Mouse (Mus musculus) heart, postnatal 0 days (tissue): Measurements from ENCODE around the gene Axin1. TPM values are rescaled to one million over a fixed set of nuclear protein-coding genes. Genes with fewer than 3 reads are reported as not detected.
A peak's percentile ranks its signal among the peaks of the same experiment; 100 is the strongest.
"Not testable (repeated sequence)": the region's sequence is repeated elsewhere in the genome, so short reads cannot be mapped to it uniquely, and the experiment has no call there.

Source experiments
- ATAC-seq: fragments of 200-750 bp; cut with Nextera tagmentation; 2 replicates; pipeline ENCODE4 v1.8.0; 2017; ENCODE audit warnings: low read depth, moderate number of reproducible peaks, moderate library complexity; ENCODE audit not compliant: insufficient read depth
- DNase-seq: peaks from one replicate; pipeline ENCODE4 v3.0.0-alpha.2; 2016; ENCODE audit warnings: low spot score
- H3K27ac ChIP-seq: fragments of 300-500 bp; sonication (generic); 2 replicates; pipeline ENCODE4 v1.5.1; 2014; ENCODE audit warnings: low read depth, mild to moderate bottlenecking
- H3K27me3 ChIP-seq: fragments of 300-500 bp; sonication (generic); 2 replicates; pipeline ENCODE4 v1.6.1; 2014; ENCODE audit warnings: low read length, mixed read lengths; ENCODE audit not compliant: control insufficient read depth, insufficient read depth
- H3K36me3 ChIP-seq: fragments of 300-500 bp; sonication (generic); replicated peaks from 2 replicates; pipeline ENCODE4 v1.6.1; 2014; ENCODE audit warnings: low read length, mixed read lengths; ENCODE audit not compliant: control insufficient read depth, insufficient read depth
- H3K4me1 ChIP-seq: fragments of 300-500 bp; sonication (generic); 2 replicates; pipeline ENCODE4 v1.6.1; 2014; ENCODE audit warnings: antibody characterized with exemption; ENCODE audit not compliant: control insufficient read depth, insufficient read depth
- H3K4me2 ChIP-seq: fragments of 300-500 bp; sonication (generic); 2 replicates; pipeline ENCODE4 v1.6.1; 2014; ENCODE audit warnings: low read depth, mild to moderate bottlenecking, low read length, moderate library complexity
- H3K4me3 ChIP-seq: fragments of 300-500 bp; sonication (generic); 2 replicates; pipeline ENCODE4 v1.5.1; 2014; ENCODE audit warnings: low read depth, low read length
- H3K9ac ChIP-seq: fragments of 300-500 bp; sonication (generic); replicated peaks from 2 replicates; pipeline ENCODE4 v1.6.1; 2014; ENCODE audit warnings: low read depth, low read length, mixed read lengths
- H3K9me3 ChIP-seq: fragments of 300-500 bp; sonication (generic); replicated peaks from 2 replicates; pipeline ENCODE4 v1.6.1; 2016; ENCODE audit warnings: low read length; ENCODE audit not compliant: control insufficient read depth
- CTCF ChIP-seq: IDR thresholded peaks from 2 replicates; pipeline ENCODE4 v1.5.1; 2016; ENCODE audit warnings: antibody characterized with exemption, control low read depth, low read depth
- EP300 ChIP-seq: IDR thresholded peaks from 2 replicates; pipeline ENCODE4 v1.6.1; 2016; ENCODE audit warnings: antibody characterized with exemption, low read depth
- WGBS: fragments of 180-500 bp; shearing (Covaris S2); extraction: QIAGEN DNeasy Blood & Tissue Kit; methylation state at CpG from one replicate; pipeline ENCODE4 v1.1.7; 2014; 5-methylcytosine and 5-hydroxymethylcytosine counted together
- polyA plus RNA-seq: library from polyadenylated mRNA; unstranded; fragments of >200 nt; fragmentation: Nextera tagmentation; extraction: Ambion mirVana; gene quantifications from 2 replicates; pipeline ENCODE4 v1.2.1, GENCODE M21; 2015
- total RNA-seq: library from RNA; depleted of rRNA; stranded (reverse); fragments of >200 nt; gene quantifications from 2 replicates; pipeline ENCODE4 v1.2.3, GENCODE M21; 2014; ENCODE audit warnings: low replicate concordance

The Axin1 gene
- total and polyA plus RNA-seq, 2 experiments from 2014 or later: 4.2 to 21.2 TPM

GRCm38 (mm10) chr17:26111722-26112121, 26.8 kb upstream of the Axin1 start:
- Histone ChIP-seq H3K4me1 (0 out of 2 replicates have a peak, but pooled peaks cover 7% of the 10 kb centered on the region), H3K9ac (no peak overlapping the region), H3K9me3 (no peaks in the 10 kb centered on the region), H3K4me3 (no peak overlapping the region), H3K4me2 (no peak overlapping the region), H3K36me3 (no peaks in the 10 kb centered on the region), H3K27ac (no peak overlapping the region), H3K27me3 (peaks cover 68% of the 10 kb centered on the region)
- 41% methylated on average over 4 of the region's 4 CpGs for WGBS
- DNase-seq: no peak
- no peak for ATAC-seq
- no peak for TF ChIP-seq CTCF
- TF ChIP-seq EP300: no peak

- TF ChIP-seq CTCF: no peak
- no peak for TF ChIP-seq EP300
- Histone ChIP-seq H3K9me3 (no peaks in the 10 kb centered on the region), H3K4me2 (peak overlapping the region; percentile 94), H3K27ac (no peak overlapping the region), H3K4me3 (peak overlapping the region; percentile 54), H3K4me1 (0 out of 2 replicates have a peak, but pooled peaks cover 7% of the 10 kb centered on the region), H3K9ac (no peak overlapping the region), H3K27me3 (peaks cover 77% of the 10 kb centered on the region), H3K36me3 (no peaks in the 10 kb centered on the region)
- DNase-seq: no peak
- ATAC-seq: no peak
- WGBS: 20% methylated on average over 14 of the region's 14 CpGs
These were observed 25.7 kb upstream of the Axin1 start for GRCm38 (mm10) chr17:26112751-26113150.

- Histone ChIP-seq H3K9ac (peak within 1 kb of the TSS; percentile 49), H3K36me3 (no peaks in the 10 kb centered on the region), H3K27me3 (peaks cover 83% of the 10 kb centered on the region), H3K4me3 (peak within 1 kb of the TSS; percentile 54), H3K9me3 (no peaks in the 10 kb centered on the region), H3K4me2 (peak within 1 kb of the TSS; percentile 94), H3K27ac (no peak within 1 kb of the TSS), H3K4me1 (0 out of 2 replicates have a peak, but pooled peaks cover 7% of the 10 kb centered on the region)
- TF ChIP-seq EP300: no peak
- TF ChIP-seq CTCF: no peak
- peak; percentile 23 for DNase-seq
- ATAC-seq: peak; percentile 70; the same call in 1 of the 2 replicates
- under 1% methylated on average over 72 of the region's 75 CpGs for WGBS
These were observed 25.1 kb upstream of the Axin1 start, which contains the start of gene Tmem8 for GRCm38 (mm10) chr17:26113181-26113948. TSS of gene Tmem8 (plus strand) at chr17:26113299.

GRCm38 (mm10) chr17:26114061-26114460, 24.4 kb upstream of the Axin1 start:
- ATAC-seq (no peak), DNase-seq (no peak)
- peak overlapping the region; percentile 94 for H3K4me2 ChIP-seq
- peaks cover 86% of the 10 kb centered on the region for H3K27me3 ChIP-seq
- no peak overlapping the region for H3K27ac ChIP-seq
- H3K9ac ChIP-seq: no peak overlapping the region
- peak overlapping the region; percentile 54 for H3K4me3 ChIP-seq
- H3K9me3 ChIP-seq: no peaks in the 10 kb centered on the region
- 13% methylated on average over 8 of the region's 8 CpGs for WGBS
- 0 out of 2 replicates have a peak, but pooled peaks cover 7% of the 10 kb centered on the region for H3K4me1 ChIP-seq
- H3K36me3 ChIP-seq: no peaks in the 10 kb centered on the region
- TF ChIP-seq CTCF (no peak), EP300 (no peak)

GRCm38 (mm10) chr17:26114461-26114860, 24.0 kb upstream of the Axin1 start:
- H3K4me2 ChIP-seq, H3K4me3 ChIP-seq, DNase-seq, H3K36me3 ChIP-seq, ATAC-seq, H3K27ac ChIP-seq, H3K9ac ChIP-seq, H3K9me3 ChIP-seq, H3K4me1 ChIP-seq: not testable (repeated sequence)
- H3K27me3 ChIP-seq: peaks cover 90% of the 10 kb centered on the region
- 58% methylated on average over 7 of the region's 7 CpGs for WGBS
